Mouse (Mus musculus) liver, postnatal 0 days (tissue): ENCODE data around the gene Gm17409. TPM values are rescaled to one million over a fixed set of nuclear protein-coding genes. Genes with fewer than 3 reads are reported as not detected.

Source experiments
- ATAC-seq: fragments of 200-750 bp; cut with Nextera tagmentation; 2 replicates; pipeline ENCODE4 v1.8.0; 2017; ENCODE audit warnings: mild to moderate bottlenecking, moderate library complexity
- DNase-seq: peaks from one replicate; pipeline ENCODE4 v3.0.0-alpha.2; 2016
- H3K27ac ChIP-seq: fragments of 300-500 bp; sonication (generic); 2 replicates; pipeline ENCODE4 v1.5.1; 2014; ENCODE audit warnings: antibody characterized with exemption, moderate library complexity, mild to moderate bottlenecking, low read depth
- H3K27me3 ChIP-seq: fragments of 300-500 bp; sonication (generic); 2 replicates; pipeline ENCODE4 v1.6.1; 2014; ENCODE audit warnings: low read length, control low read depth, mixed read lengths; ENCODE audit not compliant: insufficient read depth
- H3K36me3 ChIP-seq: fragments of 300-500 bp; sonication (generic); replicated peaks from 2 replicates; pipeline ENCODE4 v1.6.1; 2014; ENCODE audit warnings: mild to moderate bottlenecking, control low read depth, low read length, moderate library complexity, mixed read lengths; ENCODE audit not compliant: insufficient read depth
- H3K4me1 ChIP-seq: fragments of 300-500 bp; sonication (generic); 2 replicates; pipeline ENCODE4 v1.6.1; 2014; ENCODE audit warnings: antibody characterized with exemption, mild to moderate bottlenecking, control low read depth; ENCODE audit not compliant: insufficient read depth
- H3K4me2 ChIP-seq: fragments of 300-500 bp; sonication (generic); 2 replicates; pipeline ENCODE4 v1.6.1; 2014; ENCODE audit warnings: low read depth, mild to moderate bottlenecking, low read length, moderate library complexity, mixed read lengths
- H3K4me3 ChIP-seq: fragments of 300-500 bp; sonication (generic); 2 replicates; pipeline ENCODE4 v1.5.1; 2014; ENCODE audit warnings: low read depth, low read length
- H3K9ac ChIP-seq: fragments of 300-500 bp; sonication (generic); replicated peaks from 2 replicates; pipeline ENCODE4 v1.6.1; 2014; ENCODE audit warnings: mild to moderate bottlenecking, moderate library complexity
- H3K9me3 ChIP-seq: fragments of 300-500 bp; sonication (generic); 2 replicates; pipeline ENCODE4 v1.6.1; 2016; ENCODE audit warnings: mild to moderate bottlenecking, control low read depth, low read length, mixed read lengths
- CTCF ChIP-seq: sonication (generic); IDR thresholded peaks from 2 replicates; pipeline ENCODE4 v1.5.1; 2016; ENCODE audit warnings: antibody characterized with exemption, low read depth
- EP300 ChIP-seq: IDR thresholded peaks from 2 replicates; pipeline ENCODE4 v1.6.1; 2016; ENCODE audit warnings: antibody characterized with exemption, low read depth, mild to moderate bottlenecking
- WGBS: fragments of 180-500 bp; shearing (Covaris S2); extraction: QIAGEN DNeasy Blood & Tissue Kit; methylation state at CpG from one replicate; pipeline ENCODE4 v1.1.7; 2014; ENCODE audit not compliant: insufficient replicate concordance; 5-methylcytosine and 5-hydroxymethylcytosine counted together
- polyA plus RNA-seq: library from polyadenylated mRNA; unstranded; fragments of >200 nt; fragmentation: Nextera tagmentation; extraction: Ambion mirVana; gene quantifications from 2 replicates; pipeline ENCODE4 v1.2.1, GENCODE M21; 2015

The Gm17409 gene
- polyA plus RNA-seq, 1 experiment from 2014 or later, result not detected

DNA sequence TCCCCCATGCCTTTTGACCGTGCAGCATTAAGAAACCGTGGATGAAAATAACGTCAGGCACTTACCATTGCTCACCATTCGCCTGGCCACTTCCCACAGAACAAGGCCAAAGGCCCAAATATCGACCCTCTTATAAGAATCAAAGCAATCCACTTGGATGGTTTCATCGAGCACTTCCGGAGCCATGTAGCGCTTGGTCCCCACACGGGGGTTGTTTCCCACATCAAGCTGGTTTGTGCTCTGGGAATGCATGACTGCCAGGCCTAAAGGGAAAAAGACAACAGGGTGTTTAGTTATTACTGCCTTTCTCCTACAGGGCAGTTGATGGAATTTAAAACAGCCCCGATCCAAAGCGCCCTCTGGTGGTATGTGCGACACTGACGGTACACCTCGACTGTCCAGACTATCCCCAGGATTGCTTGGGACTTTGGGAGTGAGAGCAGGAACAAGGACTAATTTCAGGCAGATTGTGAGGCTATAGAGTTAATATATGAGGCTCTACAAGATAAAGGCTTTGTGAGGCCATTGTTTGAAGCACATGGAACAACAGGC lies 11.0 kb upstream of the Gm17409 start:
- Histone ChIP-seq H3K27me3 (no peaks in the 10 kb centered on the region), H3K27ac (no peak overlapping the region), H3K36me3 (peaks cover 17% of the 10 kb centered on the region), H3K9ac (no peak overlapping the region), H3K4me2 (no peak overlapping the region), H3K9me3 (no peaks in the 10 kb centered on the region), H3K4me3 (no peak overlapping the region), H3K4me1 (no peaks in the 10 kb centered on the region)
- WGBS, result 77% methylated on average over 14 of the region's 14 CpGs
- no peak for ATAC-seq
- TF ChIP-seq CTCF (peak; percentile 46), EP300 (no peak)
- DNase-seq, result no peak

DNA sequence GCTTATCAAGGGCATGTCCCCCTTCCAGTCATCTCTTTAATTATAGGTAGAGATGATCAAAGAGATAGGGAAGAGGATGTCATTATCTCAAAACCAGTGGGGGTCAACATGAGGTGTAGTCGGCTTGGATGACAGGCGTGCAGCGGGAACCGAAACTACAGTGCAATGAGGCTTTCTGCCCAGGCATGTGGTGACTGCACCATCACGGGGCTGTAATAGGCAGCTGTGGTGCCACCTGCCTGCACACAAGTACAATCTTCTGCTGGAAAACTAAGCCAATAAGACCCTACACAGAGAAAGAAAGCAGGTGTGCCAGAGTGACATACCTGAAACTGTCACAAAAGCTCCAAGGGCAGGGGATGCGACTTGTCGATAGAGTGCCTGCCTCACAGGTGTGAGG lies 374 bp downstream of the Gm17409 start:
- DNase-seq (no peak), ATAC-seq (no peak)
- Histone ChIP-seq H3K4me1 (no peaks in the 10 kb centered on the region), H3K4me3 (no peak overlapping the region), H3K27ac (no peak overlapping the region), H3K36me3 (peaks cover 28% of the 10 kb centered on the region), H3K4me2 (no peak overlapping the region), H3K9me3 (peaks cover 4% of the 10 kb centered on the region; the same call in 1 of the 2 replicates), H3K9ac (no peak overlapping the region), H3K27me3 (no peaks in the 10 kb centered on the region)
- WGBS, result 83% methylated on average over 7 of the region's 7 CpGs
- TF ChIP-seq EP300 (no peak), CTCF (no peak)

DNA sequence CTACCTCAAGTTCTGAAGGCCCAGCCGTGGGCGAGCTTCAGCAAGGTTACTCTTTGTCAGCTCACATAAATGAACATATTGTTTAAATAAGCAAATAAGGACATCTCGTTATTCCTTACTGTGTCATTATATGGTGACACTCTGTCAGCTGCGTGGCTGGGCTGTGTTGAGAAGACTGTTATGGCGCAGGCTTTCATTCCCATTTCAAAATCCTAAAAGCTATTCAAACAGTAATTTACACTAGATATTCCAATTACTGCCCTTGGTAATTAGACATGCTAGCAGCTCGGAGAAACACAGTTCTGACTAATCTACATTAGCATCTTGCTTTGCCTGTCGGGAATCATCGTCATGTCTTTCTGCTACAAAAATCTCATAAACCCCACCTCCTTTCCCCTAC lies 5.7 kb downstream of the Gm17409 start:
- H3K36me3 ChIP-seq, result no peaks in the 10 kb centered on the region
- no peak for TF ChIP-seq EP300
- no peak for TF ChIP-seq CTCF
- H3K27me3 ChIP-seq, result no peaks in the 10 kb centered on the region
- no peaks in the 10 kb centered on the region for H3K4me1 ChIP-seq
- H3K9ac ChIP-seq, result no peak overlapping the region
- H3K9me3 ChIP-seq, result no peaks in the 10 kb centered on the region
- DNase-seq (no peak), ATAC-seq (no peak)
- H3K27ac ChIP-seq, result no peak overlapping the region
- WGBS, result 78% methylated on average over 8 of the region's 8 CpGs
- no peak overlapping the region for H3K4me3 ChIP-seq
- H3K4me2 ChIP-seq, result no peak overlapping the region

DNA sequence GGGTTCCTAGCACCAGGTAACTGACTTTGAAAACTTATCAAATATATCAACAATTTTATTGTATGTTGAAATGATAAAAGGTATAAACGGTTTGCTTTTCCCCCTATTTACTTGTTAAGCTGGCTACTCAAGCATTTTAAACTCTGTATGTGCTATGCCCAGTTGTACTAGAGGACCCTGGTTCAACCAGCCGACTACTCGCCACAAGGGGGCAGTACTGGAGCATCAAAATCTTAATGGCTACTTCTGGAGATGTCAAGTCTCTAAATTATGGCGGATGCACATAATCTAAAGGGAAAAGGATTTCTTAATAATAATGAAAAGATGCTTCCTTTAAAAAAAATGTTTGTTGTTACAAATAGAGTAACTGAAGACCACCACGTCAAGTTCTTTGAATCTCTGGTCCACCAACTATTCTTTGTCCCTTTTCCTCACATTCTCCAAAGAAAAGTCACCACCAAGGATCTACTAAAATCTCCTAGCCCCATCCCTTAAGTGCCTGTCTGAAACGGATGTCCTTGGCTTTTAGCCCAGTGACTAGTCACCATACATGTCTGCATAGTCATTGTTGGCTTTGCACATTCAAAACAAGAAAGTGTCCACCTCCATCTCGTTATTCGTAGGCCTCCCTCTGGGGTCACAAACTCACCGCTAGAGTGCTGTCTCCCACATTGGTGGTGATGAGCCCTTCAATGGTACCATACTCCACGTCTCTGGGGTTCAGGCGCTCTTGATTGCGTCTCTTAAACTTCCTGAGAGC lies 7.2 kb downstream of the Gm17409 start:
- Histone ChIP-seq H3K9ac (no peak overlapping the region), H3K4me3 (no peak overlapping the region), H3K36me3 (no peaks in the 10 kb centered on the region), H3K4me2 (no peak overlapping the region), H3K4me1 (no peaks in the 10 kb centered on the region), H3K27ac (no peak overlapping the region), H3K27me3 (no peaks in the 10 kb centered on the region), H3K9me3 (no peaks in the 10 kb centered on the region)
- TF ChIP-seq EP300, result no peak
- peak; percentile 73 for TF ChIP-seq CTCF
- DNase-seq (peak; percentile 84), ATAC-seq (no peak)
- WGBS, result 57% methylated on average over 12 of the region's 12 CpGs

DNA sequence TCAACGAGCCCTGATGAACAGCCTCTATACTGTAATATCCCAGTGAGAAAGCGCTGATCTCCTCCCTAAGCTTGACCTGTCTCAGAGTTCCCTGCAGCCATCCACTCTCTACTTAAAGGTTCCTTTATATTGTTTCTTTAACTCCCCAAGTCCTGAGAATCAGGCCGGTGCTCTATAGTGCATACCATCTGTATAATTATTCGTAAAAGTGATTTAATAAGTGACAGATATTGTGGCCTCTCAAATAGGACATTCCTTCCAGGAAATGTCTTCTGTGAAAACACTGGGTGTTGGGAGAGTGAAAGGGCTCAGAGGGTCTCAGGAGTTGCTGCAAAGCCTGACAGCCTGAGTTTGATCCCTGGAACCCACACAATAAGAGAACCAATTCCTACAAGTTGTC lies 8.2 kb downstream of the Gm17409 start:
- no peak for ATAC-seq
- Histone ChIP-seq H3K4me2 (no peak overlapping the region), H3K9me3 (no peaks in the 10 kb centered on the region), H3K27me3 (no peaks in the 10 kb centered on the region), H3K4me3 (no peak overlapping the region), H3K36me3 (no peaks in the 10 kb centered on the region), H3K4me1 (no peaks in the 10 kb centered on the region), H3K9ac (no peak overlapping the region), H3K27ac (no peak overlapping the region)
- WGBS, result 87% methylated on average over 4 of the region's 4 CpGs
- TF ChIP-seq CTCF (no peak), EP300 (no peak)
- DNase-seq, result no peak

DNA sequence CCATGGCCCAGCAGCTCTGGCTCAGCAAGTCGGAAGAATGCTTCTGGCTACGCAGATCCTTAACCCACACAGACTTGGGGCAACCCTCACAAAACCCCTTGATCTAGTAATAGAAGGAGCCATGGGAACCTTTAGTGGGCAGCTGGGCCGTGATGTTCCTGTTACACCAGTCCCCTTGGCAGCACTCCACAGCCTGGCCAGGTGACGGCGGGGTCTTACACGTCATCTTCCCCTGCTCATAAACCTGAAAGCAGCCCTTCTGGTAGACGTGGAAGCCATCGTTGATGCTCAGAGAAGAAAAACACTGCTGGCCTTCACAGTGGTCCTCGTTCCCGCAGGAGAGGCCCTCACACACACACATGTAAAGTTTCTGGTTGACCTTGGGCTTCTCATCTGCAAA lies 9.6 kb downstream of the Gm17409 start:
- no peaks in the 10 kb centered on the region for H3K36me3 ChIP-seq
- 84% methylated on average over 10 of the region's 10 CpGs for WGBS
- no peaks in the 10 kb centered on the region for H3K4me1 ChIP-seq
- H3K27ac ChIP-seq, result no peak overlapping the region
- ATAC-seq (no peak), DNase-seq (no peak)
- TF ChIP-seq EP300 (no peak), CTCF (no peak)
- H3K4me3 ChIP-seq, result no peak overlapping the region
- no peak overlapping the region for H3K9ac ChIP-seq
- H3K27me3 ChIP-seq, result no peaks in the 10 kb centered on the region
- H3K9me3 ChIP-seq, result no peaks in the 10 kb centered on the region
- no peak overlapping the region for H3K4me2 ChIP-seq
